Mouse (Mus musculus) kidney, adult 2 months (tissue): ENCODE results near the gene Mrpl55.

Experiments
- CTCF ChIP-seq: fragments of 200-500 bp; conservative IDR thresholded peaks from 2 replicates; pipeline ENCODE4 v1.5.1; 2011; ENCODE audit warnings: low read depth, mild to moderate bottlenecking, control low read depth, low read length, moderate library complexity, mixed read lengths; ENCODE audit not compliant: insufficient read depth, insufficient read length
- POLR2A ChIP-seq: fragments of 200-500 bp; IDR thresholded peaks from one replicate; pipeline ENCODE4 v1.6.1; 2011; ENCODE audit warnings: low read depth, low read length, control low read depth

DNA sequence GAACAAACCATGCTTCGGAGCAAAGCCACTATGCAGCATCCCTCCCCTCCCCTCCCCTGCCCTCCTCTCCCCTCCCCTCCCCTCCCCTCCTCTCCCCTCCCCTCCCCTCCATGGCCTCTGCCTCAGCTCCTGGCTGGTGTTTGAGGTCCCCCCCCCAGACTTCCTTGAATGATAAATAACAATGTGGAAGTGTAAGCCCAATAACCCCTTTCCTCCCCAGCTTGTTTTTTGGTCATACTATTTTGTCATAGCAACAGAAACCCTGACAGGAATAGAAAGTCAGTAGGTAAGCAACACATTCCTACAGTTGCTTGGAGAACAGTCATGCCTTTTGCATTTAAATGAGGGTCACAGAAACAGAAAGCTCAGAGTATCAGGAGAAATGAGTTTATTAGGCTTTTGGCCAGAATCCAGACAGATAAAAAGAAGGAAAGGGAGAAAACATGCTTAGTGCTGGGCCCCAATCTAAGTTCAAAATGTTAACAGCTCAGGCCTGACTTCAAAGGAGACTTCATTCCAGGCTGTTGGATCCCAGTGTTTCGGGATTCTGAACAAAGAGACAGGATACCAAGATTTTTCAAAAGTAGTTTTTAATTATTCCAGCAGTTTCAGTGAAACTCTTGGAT is 36.6 kb upstream of the Mrpl55 start:
- no peak for TF ChIP-seq POLR2A
- TF ChIP-seq CTCF = no peak
